Mouse (Mus musculus) midbrain, embryonic 11.5 days (tissue): ENCODE data around the gene Phkb. TPM values are rescaled to one million over a fixed set of nuclear protein-coding genes. Genes with fewer than 3 reads are reported as not detected.

Source experiments
- ATAC-seq: fragments of 200-750 bp; cut with Nextera tagmentation; 2 replicates; pipeline ENCODE4 v1.8.0; 2017; ENCODE audit warnings: moderate TSS enrichment, moderate library complexity; ENCODE audit not compliant: low FRiP score
- DNase-seq: peaks from one replicate; pipeline ENCODE4 v3.0.0; 2015; ENCODE audit warnings: low spot score; ENCODE audit errors: missing footprints
- H3K27ac ChIP-seq: fragments of 300-500 bp; sonication (generic); 2 replicates; pipeline ENCODE4 v1.5.1; 2014; ENCODE audit warnings: low read depth, low read length
- H3K27me3 ChIP-seq: fragments of 300-500 bp; sonication (generic); 2 replicates; pipeline ENCODE4 v1.6.1; 2014; ENCODE audit warnings: mild to moderate bottlenecking, low read length, moderate library complexity, mixed read lengths; ENCODE audit not compliant: control insufficient read depth, insufficient read depth
- H3K36me3 ChIP-seq: fragments of 300-500 bp; sonication (generic); 2 replicates; pipeline ENCODE4 v1.6.1; 2014; ENCODE audit warnings: mild to moderate bottlenecking, low read length, moderate library complexity, mixed read lengths; ENCODE audit not compliant: control insufficient read depth, insufficient read depth
- H3K4me1 ChIP-seq: fragments of 300-500 bp; sonication (generic); 2 replicates; pipeline ENCODE4 v1.6.1; 2014; ENCODE audit warnings: low read length; ENCODE audit not compliant: control insufficient read depth, insufficient read depth
- H3K4me2 ChIP-seq: fragments of 300-500 bp; sonication (generic); 2 replicates; pipeline ENCODE4 v1.6.1; 2014; ENCODE audit warnings: mild to moderate bottlenecking, moderate library complexity
- H3K4me3 ChIP-seq: fragments of 300-500 bp; sonication (generic); 2 replicates; pipeline ENCODE4 v1.5.1; 2014; ENCODE audit warnings: low read depth, low read length
- H3K9ac ChIP-seq: fragments of 300-500 bp; sonication (generic); 2 replicates; pipeline ENCODE4 v1.6.1; 2014; ENCODE audit warnings: low read length
- H3K9me3 ChIP-seq: fragments of 300-500 bp; sonication (generic); 2 replicates; pipeline ENCODE4 v1.6.1; 2016; ENCODE audit warnings: low read length; ENCODE audit not compliant: control insufficient read depth
- WGBS: fragments of 180-500 bp; shearing (Covaris S2); extraction: QIAGEN DNeasy Blood & Tissue Kit; methylation state at CpG from one replicate; pipeline ENCODE4 v1.1.7; 2014; 5-methylcytosine and 5-hydroxymethylcytosine counted together
- polyA plus RNA-seq: library from polyadenylated mRNA; unstranded; fragments of >200 nt; fragmentation: Nextera tagmentation; extraction: Ambion mirVana; gene quantifications from 2 replicates; pipeline ENCODE4 v1.2.1, GENCODE M21; 2014

Phkb gene
- polyA plus RNA-seq, 1 experiment from 2014 or later: 49.1 TPM

DNA sequence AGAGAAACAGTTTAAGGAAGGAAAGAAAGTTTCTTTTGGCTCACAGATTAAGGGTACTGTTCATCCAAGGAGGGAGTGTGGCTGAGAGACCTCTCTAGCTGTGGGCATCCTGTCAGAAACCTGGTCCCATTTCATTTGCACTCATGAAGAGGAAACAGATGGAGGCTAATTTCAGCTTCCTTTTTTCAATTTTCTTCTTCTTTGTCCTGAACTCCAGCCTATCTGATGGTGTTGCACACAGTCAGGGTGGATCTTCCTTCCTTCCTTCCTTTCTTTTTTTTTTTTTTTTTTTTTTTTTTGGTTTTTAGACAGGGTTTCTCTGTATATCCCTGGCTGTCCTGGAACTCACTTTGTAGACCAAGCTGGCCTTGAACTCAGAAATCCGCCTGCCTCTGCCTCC, 152.9 kb downstream of the Phkb start:
- Histone ChIP-seq H3K4me2 (no peak overlapping the region), H3K27me3 (no peaks in the 10 kb centered on the region), H3K36me3 (no peaks in the 10 kb centered on the region), H3K9me3 (no peaks in the 10 kb centered on the region), H3K4me3 (no peak overlapping the region), H3K9ac (no peak overlapping the region), H3K27ac (no peak overlapping the region), H3K4me1 (no peaks in the 10 kb centered on the region)
- DNase-seq (no peak), ATAC-seq (no peak)
- WGBS: 89% methylated on average over 1 of the region's 1 CpGs

DNA sequence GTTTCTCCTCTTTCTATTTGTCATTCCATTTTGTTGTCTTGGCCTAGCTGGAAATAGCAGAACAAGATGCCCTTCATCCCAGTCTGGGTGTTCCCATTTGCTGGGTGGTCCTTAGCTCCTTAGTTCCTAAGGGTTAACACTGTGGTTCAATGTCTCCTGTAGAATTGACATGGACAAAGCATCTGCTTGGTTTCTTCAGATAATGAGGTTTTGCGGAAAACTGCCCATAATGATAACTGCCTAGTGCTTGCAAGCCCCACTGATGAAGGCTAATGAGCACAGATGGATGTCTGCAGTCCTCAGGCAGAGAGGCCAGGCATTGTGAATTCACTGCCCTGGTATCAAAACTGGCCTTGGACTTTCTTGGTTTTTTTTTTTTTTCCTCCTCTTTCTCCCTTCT, 155.2 kb downstream of the Phkb start:
- H3K4me2 ChIP-seq: no peak overlapping the region
- 87% methylated on average over 1 of the region's 1 CpGs for WGBS
- no peak overlapping the region for H3K27ac ChIP-seq
- H3K36me3 ChIP-seq: no peaks in the 10 kb centered on the region
- no peaks in the 10 kb centered on the region for H3K27me3 ChIP-seq
- no peaks in the 10 kb centered on the region for H3K4me1 ChIP-seq
- no peak overlapping the region for H3K4me3 ChIP-seq
- H3K9me3 ChIP-seq: no peaks in the 10 kb centered on the region
- ATAC-seq (no peak), DNase-seq (no peak)
- no peak overlapping the region for H3K9ac ChIP-seq

DNA sequence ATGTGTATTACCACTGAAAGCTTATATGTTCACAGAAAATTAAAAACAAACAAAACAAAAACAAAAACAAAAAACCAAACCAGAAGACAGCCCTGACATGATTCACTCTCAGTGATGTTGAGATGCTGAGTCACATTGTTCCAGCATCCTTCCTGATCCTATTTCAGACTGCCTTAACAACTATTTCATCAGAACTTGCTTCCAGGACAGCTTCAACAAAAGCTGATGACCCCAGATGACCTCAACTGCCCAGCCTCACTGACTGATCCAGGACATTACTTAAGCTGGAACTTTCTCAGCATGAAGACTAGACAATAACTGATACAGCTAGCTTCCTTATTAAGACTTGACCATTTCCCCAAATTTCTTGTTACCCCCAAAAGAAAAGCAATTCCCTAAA, 165.7 kb downstream of the Phkb start:
- DNase-seq (peak; percentile 10), ATAC-seq (no peak)
- H3K4me1 ChIP-seq: no peaks in the 10 kb centered on the region
- no peak overlapping the region for H3K4me3 ChIP-seq
- no peak overlapping the region for H3K4me2 ChIP-seq
- no peaks in the 10 kb centered on the region for H3K36me3 ChIP-seq
- H3K27ac ChIP-seq: no peak overlapping the region
- no peaks in the 10 kb centered on the region for H3K27me3 ChIP-seq
- H3K9me3 ChIP-seq: no peaks in the 10 kb centered on the region
- H3K9ac ChIP-seq: no peak overlapping the region

DNA sequence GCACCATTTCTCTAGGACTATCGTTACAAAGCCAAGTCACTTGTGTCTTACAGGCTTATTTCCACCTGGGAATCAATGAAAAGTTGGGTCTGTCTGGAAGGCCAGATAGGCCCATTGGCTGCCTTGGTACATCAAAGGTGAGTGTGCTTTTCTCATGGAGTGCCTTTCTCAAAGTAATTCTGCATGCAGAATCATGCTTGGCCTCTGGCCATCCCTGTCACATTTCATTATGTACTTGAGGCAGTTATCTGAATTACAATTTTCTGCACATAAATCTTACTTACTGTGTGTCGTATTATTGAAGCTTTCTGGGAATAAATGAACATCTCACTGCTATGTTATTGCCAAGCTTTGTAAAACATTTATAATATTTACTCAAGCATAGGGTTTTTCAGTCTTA, 176.0 kb downstream of the Phkb start:
- no peak overlapping the region for H3K9ac ChIP-seq
- no peaks in the 10 kb centered on the region for H3K9me3 ChIP-seq
- no peak for ATAC-seq
- WGBS: 88% methylated on average over 2 of the region's 2 CpGs
- no peaks in the 10 kb centered on the region for H3K27me3 ChIP-seq
- no peaks in the 10 kb centered on the region for H3K36me3 ChIP-seq
- H3K4me3 ChIP-seq: no peak overlapping the region
- no peaks in the 10 kb centered on the region for H3K4me1 ChIP-seq
- no peak for DNase-seq
- H3K27ac ChIP-seq: no peak overlapping the region
- H3K4me2 ChIP-seq: no peak overlapping the region

DNA sequence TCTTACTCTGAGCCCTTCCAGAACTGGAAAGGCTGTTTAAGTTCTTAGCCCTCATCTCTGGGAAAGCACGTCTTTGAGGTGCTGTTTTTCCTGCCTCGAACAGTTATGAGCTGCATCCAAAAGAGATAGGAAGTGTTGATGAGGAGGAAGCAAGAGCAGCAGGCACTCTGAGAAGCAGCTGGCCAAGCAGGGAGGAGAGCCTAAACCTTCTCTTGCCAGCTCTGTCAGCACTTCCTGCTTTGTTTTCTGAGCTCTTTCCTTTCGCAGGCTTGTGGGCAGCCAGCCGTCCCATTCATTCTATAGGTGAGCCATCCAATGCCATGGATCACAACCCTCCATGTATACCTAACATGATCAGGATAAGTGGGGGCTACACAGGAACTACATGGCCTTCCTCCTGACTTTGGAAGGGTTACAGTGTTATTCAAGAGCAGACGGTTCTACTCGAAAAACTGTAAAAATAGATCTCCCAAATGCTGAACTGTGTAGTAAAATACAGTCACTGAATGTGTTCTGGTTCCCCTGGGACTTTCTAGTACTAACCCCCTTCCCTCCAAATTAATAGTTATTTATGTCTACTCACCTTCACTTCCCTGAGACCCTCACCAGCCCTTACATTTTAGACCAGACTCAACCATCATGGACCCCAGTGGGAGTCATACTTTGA, 188.0 kb downstream of the Phkb start:
- H3K27me3 ChIP-seq: no peaks in the 10 kb centered on the region
- WGBS: 81% methylated on average over 6 of the region's 6 CpGs
- no peak overlapping the region for H3K9ac ChIP-seq
- H3K4me1 ChIP-seq: no peaks in the 10 kb centered on the region
- H3K9me3 ChIP-seq: no peaks in the 10 kb centered on the region
- ATAC-seq: no peak
- no peak overlapping the region for H3K4me2 ChIP-seq
- peak; percentile 17 for DNase-seq
- no peaks in the 10 kb centered on the region for H3K36me3 ChIP-seq
- no peak overlapping the region for H3K4me3 ChIP-seq
- H3K27ac ChIP-seq: no peak overlapping the region

DNA sequence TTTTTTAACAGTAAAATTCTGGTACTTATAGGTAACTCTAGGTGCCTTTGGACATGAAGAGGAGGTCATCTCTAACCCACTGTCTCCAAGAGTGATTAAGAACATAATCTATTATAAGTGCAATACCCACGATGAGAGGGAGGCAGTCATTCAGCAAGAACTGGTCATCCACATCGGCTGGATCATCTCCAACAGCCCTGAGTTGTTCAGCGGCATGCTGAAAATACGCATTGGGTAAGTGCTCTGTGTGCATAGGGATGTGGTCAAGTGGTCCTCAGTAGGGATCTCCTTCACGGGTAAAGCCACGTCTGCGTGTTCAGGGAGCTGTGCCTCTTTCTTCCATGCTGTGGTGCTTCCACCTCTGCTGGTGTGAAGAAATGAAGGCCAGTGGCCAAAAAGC, 188.7 kb downstream of the Phkb start:
- DNase-seq (peak; percentile 67), ATAC-seq (no peak)
- Histone ChIP-seq H3K36me3 (no peaks in the 10 kb centered on the region), H3K9me3 (no peaks in the 10 kb centered on the region), H3K4me1 (no peaks in the 10 kb centered on the region), H3K4me2 (no peak overlapping the region), H3K27me3 (no peaks in the 10 kb centered on the region), H3K4me3 (no peak overlapping the region), H3K27ac (no peak overlapping the region), H3K9ac (no peak overlapping the region)
- 93% methylated on average over 7 of the region's 7 CpGs for WGBS

DNA sequence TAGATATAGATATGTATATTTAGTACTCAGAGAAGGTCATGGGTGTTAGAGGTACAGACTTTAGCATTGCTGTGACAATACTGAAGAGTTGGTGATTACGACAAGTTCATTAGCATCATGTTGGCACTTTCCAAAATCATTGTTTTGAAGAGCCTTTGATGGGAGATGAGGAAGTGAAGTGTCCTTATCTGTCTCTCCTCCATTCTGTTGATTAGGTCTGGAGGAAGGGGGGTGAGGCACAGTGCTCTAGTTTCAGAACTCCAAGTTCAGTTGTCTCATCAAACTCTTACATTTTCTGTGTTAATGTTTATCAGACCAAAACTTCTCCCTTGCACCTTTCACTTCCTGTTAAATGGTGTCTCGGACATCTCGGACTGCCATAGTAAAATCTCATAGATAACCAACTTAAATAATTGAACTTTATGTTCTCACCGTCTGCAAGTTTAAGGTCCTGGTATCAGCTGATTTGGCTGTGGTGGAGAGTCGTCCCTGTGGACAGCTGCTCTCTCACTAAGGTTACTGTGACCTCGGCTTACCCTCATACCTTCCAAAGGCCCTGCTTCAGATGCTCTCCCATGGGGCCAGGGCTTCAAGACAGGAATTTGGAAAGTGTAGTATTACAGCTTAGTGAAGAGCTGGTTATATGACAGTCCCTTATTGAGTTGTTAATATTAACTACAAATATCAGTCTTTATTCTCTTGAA, 194.1 kb downstream of the Phkb start:
- Histone ChIP-seq H3K36me3 (no peaks in the 10 kb centered on the region), H3K27ac (no peak overlapping the region), H3K4me2 (no peak overlapping the region), H3K4me3 (no peak overlapping the region), H3K27me3 (no peaks in the 10 kb centered on the region), H3K9ac (no peak overlapping the region), H3K4me1 (no peaks in the 10 kb centered on the region), H3K9me3 (no peaks in the 10 kb centered on the region)
- ATAC-seq (no peak), DNase-seq (no peak)
- WGBS: 89% methylated on average over 6 of the region's 6 CpGs

DNA sequence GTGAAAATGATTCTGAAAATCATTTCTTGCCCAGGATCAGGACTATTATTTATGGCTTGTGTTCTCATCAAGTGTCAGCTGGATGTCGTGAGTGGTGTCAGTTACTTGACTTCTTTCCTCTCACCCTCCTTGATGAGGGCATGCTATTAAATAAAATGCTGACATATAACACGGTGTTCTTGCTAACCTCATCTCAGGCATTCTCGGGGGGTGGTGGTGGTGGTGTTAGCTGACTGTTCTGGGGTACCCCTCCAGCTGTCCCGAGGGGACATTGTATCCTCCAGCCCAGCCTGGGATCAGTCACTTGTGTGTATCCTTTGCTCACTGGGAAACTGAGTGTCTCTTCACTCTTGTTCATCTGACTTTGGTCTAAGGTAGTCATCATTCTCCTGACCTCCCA, 194.6 kb downstream of the Phkb start:
- no peaks in the 10 kb centered on the region for H3K4me1 ChIP-seq
- no peak overlapping the region for H3K27ac ChIP-seq
- ATAC-seq (no peak), DNase-seq (no peak)
- no peaks in the 10 kb centered on the region for H3K9me3 ChIP-seq
- WGBS: 91% methylated on average over 4 of the region's 4 CpGs
- H3K36me3 ChIP-seq: no peaks in the 10 kb centered on the region
- H3K4me3 ChIP-seq: no peak overlapping the region
- no peak overlapping the region for H3K4me2 ChIP-seq
- no peak overlapping the region for H3K9ac ChIP-seq
- no peaks in the 10 kb centered on the region for H3K27me3 ChIP-seq

DNA sequence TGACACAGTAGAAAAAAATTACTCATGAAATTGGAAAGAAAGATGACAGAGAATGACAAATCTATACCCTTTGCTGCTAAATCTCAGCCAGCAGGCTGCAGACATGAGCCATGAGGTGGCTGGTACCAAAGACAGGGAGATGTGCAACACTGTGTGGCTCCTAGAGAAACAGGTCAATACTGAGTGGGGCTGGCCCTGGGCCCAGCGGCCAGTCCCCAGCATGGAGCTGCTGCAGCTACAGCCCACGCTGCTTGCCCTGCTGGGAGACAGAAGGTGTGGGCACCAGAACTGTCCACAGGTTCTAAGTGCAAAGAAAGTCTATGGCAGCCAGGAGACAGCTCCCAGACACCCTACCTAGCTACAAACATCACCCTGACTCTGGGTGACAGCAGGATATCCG, 197.7 kb downstream of the Phkb start:
- ATAC-seq: no peak
- Histone ChIP-seq H3K27ac (no peak overlapping the region), H3K27me3 (no peaks in the 10 kb centered on the region)

More for the DNA sequence above, 197.7 kb downstream of the Phkb start:
- Histone ChIP-seq H3K9ac (no peak overlapping the region), H3K36me3 (no peaks in the 10 kb centered on the region), H3K4me3 (no peak overlapping the region), H3K4me1 (no peaks in the 10 kb centered on the region), H3K4me2 (no peak overlapping the region), H3K9me3 (no peaks in the 10 kb centered on the region)
- WGBS: 81% methylated on average over 3 of the region's 3 CpGs
- no peak for DNase-seq
